Mouse (Mus musculus) hindbrain, embryonic 15.5 days (tissue): ENCODE measurements around the gene Ankrd24. TPM values are rescaled to one million over a fixed set of nuclear protein-coding genes. Genes with fewer than 3 reads are reported as not detected.

Source experiments
- ATAC-seq: fragments of 200-750 bp; cut with Nextera tagmentation; 2 replicates; pipeline ENCODE4 v1.8.0; 2017; ENCODE audit warnings: low read depth, moderate number of reproducible peaks, moderate TSS enrichment; ENCODE audit not compliant: low FRiP score
- H3K27ac ChIP-seq: fragments of 300-500 bp; sonication (generic); replicated peaks from 2 replicates; pipeline ENCODE4 v1.5.1; 2015; ENCODE audit warnings: mild to moderate bottlenecking, inconsistent platforms
- H3K27me3 ChIP-seq: fragments of 300-500 bp; sonication (generic); 2 replicates; pipeline ENCODE4 v1.6.1; 2015; ENCODE audit warnings: control low read depth, inconsistent platforms
- H3K36me3 ChIP-seq: fragments of 300-500 bp; sonication (generic); 2 replicates; pipeline ENCODE4 v1.6.1; 2015; ENCODE audit warnings: control low read depth, inconsistent platforms
- H3K4me1 ChIP-seq: fragments of 300-500 bp; sonication (generic); replicated peaks from 2 replicates; pipeline ENCODE4 v1.6.1; 2015; ENCODE audit warnings: control low read depth, inconsistent platforms
- H3K4me2 ChIP-seq: fragments of 300-500 bp; sonication (generic); 2 replicates; pipeline ENCODE4 v1.6.1; 2015; ENCODE audit warnings: moderate library complexity, mild to moderate bottlenecking, inconsistent platforms
- H3K4me3 ChIP-seq: fragments of 300-500 bp; sonication (generic); 2 replicates; pipeline ENCODE4 v1.5.1; 2015; ENCODE audit warnings: mild to moderate bottlenecking, inconsistent platforms
- H3K9ac ChIP-seq: fragments of 300-500 bp; sonication (generic); 2 replicates; pipeline ENCODE4 v1.6.1; 2015; ENCODE audit warnings: inconsistent platforms
- H3K9me3 ChIP-seq: fragments of 300-500 bp; sonication (generic); 2 replicates; pipeline ENCODE4 v1.6.1; 2016; ENCODE audit warnings: control low read depth, inconsistent platforms
- WGBS: fragments of 180-500 bp; shearing (Covaris S2); methylation state at CpG from one replicate; pipeline ENCODE4 v1.1.7; 2015; 5-methylcytosine and 5-hydroxymethylcytosine counted together
- polyA plus RNA-seq: library from polyadenylated mRNA; unstranded; fragments of >200 nt; fragmentation: Nextera tagmentation; extraction: Ambion mirVana; gene quantifications from 2 replicates; pipeline ENCODE4 v1.2.1, GENCODE M21; 2015

Ankrd24 gene
- polyA plus RNA-seq, 1 experiment from 2014 or later: 23.6 TPM

- Histone ChIP-seq H3K9me3 (no peaks in the 10 kb centered on the region), H3K27me3 (peaks cover 40% of the 10 kb centered on the region), H3K9ac (no peak overlapping the region), H3K36me3 (no peaks in the 10 kb centered on the region), H3K4me1 (peaks cover 52% of the 10 kb centered on the region), H3K27ac (no peak overlapping the region), H3K4me2 (no peak overlapping the region), H3K4me3 (no peak overlapping the region)
- ATAC-seq: no peak
- WGBS: 51% methylated on average over 3 of the region's 3 CpGs
Observed at GRCm38 (mm10) chr10:81598342-81598741, 30.0 kb upstream of the Ankrd24 start.

DNA sequence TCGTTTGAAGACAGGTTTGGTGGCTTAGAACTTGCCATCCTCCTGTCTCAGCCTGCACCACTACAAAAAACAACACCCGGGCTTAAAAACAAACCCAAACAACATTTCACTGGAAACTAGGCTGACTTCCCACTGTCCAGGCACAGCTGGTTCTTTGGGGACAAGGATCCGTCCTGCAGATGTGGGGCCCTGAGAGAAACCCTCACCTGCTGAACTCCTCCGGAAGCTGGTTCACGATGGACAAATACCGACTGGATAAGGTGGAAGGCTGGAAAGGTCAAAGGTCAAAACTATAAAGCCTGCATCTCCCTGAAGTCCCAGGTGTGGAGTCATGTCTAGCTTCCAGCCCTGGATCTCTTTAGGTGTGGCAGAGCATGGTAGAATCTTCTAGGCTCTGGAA, 29.5 kb upstream of the Ankrd24 start:
- Histone ChIP-seq H3K9ac (no peak overlapping the region), H3K4me3 (no peak overlapping the region), H3K4me1 (peaks cover 52% of the 10 kb centered on the region), H3K27ac (no peak overlapping the region), H3K4me2 (no peak overlapping the region), H3K9me3 (no peaks in the 10 kb centered on the region), H3K36me3 (no peaks in the 10 kb centered on the region), H3K27me3 (peaks cover 37% of the 10 kb centered on the region)
- WGBS: 56% methylated on average over 6 of the region's 6 CpGs
- ATAC-seq: no peak

DNA sequence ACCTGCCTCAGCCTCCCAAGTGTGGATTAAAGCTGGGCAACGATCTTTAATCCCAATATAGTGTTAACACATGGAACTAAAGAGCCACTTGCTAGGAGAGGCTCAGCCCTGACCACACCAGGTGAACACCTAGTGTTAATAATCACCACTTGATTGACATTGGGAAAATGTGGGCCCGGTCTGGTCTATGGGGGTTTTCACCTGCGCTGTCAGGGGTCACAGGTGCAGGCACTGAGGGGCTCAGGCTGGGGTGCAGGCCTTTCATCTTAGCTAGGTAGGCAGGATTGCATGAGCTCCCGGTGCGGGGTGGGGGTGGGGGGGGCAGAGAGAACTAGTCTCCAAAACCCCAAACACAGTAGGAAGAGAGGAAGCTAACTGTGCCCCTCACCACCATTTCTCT, 28.7 kb upstream of the Ankrd24 start:
- Histone ChIP-seq H3K9me3 (no peaks in the 10 kb centered on the region), H3K27me3 (peaks cover 29% of the 10 kb centered on the region), H3K36me3 (no peaks in the 10 kb centered on the region), H3K9ac (no peak overlapping the region), H3K4me2 (no peak overlapping the region), H3K4me1 (peaks cover 55% of the 10 kb centered on the region), H3K27ac (no peak overlapping the region), H3K4me3 (no peak overlapping the region)
- 82% methylated on average over 5 of the region's 5 CpGs for WGBS
- no peak for ATAC-seq

- Histone ChIP-seq H3K27ac (no peak overlapping the region), H3K4me2 (no peak overlapping the region), H3K9ac (no peak overlapping the region), H3K27me3 (peaks cover 25% of the 10 kb centered on the region), H3K4me3 (no peak overlapping the region), H3K9me3 (no peaks in the 10 kb centered on the region), H3K4me1 (peaks cover 59% of the 10 kb centered on the region), H3K36me3 (no peaks in the 10 kb centered on the region)
- ATAC-seq: no peak
- WGBS: 56% methylated on average over 10 of the region's 10 CpGs
Observed at GRCm38 (mm10) chr10:81600096-81600495, 28.2 kb upstream of the Ankrd24 start.

DNA sequence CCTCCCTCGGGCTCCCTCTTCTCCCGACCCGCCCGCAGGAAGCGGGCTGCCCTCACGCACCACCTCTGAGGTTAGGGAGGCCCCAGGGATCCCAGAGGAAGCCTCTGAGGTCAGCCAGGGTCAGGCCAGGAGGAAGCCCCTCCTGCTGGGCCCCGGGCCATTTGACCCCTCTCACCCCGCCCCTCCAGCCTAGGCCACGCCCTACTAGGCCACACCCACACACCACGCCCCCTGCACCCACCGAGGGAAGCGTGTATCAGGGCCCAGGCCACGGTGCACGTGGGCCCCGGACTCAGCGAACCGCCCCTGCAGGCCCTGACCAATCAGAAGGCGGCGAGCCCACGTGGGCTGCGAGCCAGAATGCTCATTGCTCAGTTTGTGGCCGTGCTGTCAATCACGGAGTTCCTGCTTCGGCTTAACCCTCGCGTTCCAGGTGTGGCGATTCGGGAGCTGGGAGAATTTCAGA, 27.6 kb upstream of the Ankrd24 start, which contains the start of gene Tle6:
TSS of gene Tle6 (minus strand) at position 336 of the 466 bp plus-strand sequence.
- ATAC-seq: peak; percentile 73
- no peaks in the 10 kb centered on the region for H3K9me3 ChIP-seq
- no peaks in the 10 kb centered on the region for H3K36me3 ChIP-seq
- H3K27me3 ChIP-seq: peaks cover 19% of the 10 kb centered on the region; the same call in 1 of the 2 replicates
- peak within 1 kb of the TSS; percentile 33 for H3K4me3 ChIP-seq
- peaks cover 58% of the 10 kb centered on the region for H3K4me1 ChIP-seq
- H3K9ac ChIP-seq: no peak within 1 kb of the TSS
- no peak within 1 kb of the TSS for H3K27ac ChIP-seq
- under 1% methylated on average over 28 of the region's 28 CpGs for WGBS
- peak within 1 kb of the TSS; percentile 78 for H3K4me2 ChIP-seq

DNA sequence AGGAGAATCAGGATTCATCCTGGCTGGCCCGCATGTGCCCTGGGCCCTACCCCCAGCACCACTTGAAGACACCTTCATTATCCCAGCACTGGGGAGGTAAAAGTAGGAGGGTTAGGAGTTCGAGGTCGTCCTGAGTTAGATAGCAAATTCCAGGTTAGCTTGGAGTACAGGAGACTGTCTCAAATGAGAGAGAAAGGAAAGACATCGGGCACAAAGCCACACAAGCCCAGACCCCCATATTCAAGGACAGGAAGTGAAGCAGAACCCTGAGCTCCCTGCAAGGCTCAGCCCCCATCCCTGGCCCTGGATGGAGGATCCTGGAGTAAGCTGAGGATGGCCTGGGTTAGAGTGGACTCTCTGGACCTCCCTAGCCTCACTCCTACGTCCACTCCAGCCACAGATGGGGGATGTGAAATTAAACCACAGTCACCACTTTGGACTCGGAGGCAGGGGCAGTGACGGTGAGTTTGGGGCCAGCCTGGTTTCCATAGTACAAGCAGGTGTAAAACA, 26.9 kb upstream of the Ankrd24 start:
- Histone ChIP-seq H3K4me2 (peak overlapping the region; percentile 78), H3K27me3 (peaks cover 19% of the 10 kb centered on the region; the same call in 1 of the 2 replicates), H3K4me3 (peak overlapping the region; percentile 33), H3K9ac (no peak overlapping the region), H3K36me3 (no peaks in the 10 kb centered on the region), H3K27ac (no peak overlapping the region), H3K4me1 (peaks cover 52% of the 10 kb centered on the region), H3K9me3 (no peaks in the 10 kb centered on the region)
- 28% methylated on average over 7 of the region's 7 CpGs for WGBS
- no peak for ATAC-seq

- 16% methylated on average over 4 of the region's 4 CpGs for WGBS
- ATAC-seq: no peak
Observed at GRCm38 (mm10) chr10:81602741-81603151, 25.6 kb upstream of the Ankrd24 start.

DNA sequence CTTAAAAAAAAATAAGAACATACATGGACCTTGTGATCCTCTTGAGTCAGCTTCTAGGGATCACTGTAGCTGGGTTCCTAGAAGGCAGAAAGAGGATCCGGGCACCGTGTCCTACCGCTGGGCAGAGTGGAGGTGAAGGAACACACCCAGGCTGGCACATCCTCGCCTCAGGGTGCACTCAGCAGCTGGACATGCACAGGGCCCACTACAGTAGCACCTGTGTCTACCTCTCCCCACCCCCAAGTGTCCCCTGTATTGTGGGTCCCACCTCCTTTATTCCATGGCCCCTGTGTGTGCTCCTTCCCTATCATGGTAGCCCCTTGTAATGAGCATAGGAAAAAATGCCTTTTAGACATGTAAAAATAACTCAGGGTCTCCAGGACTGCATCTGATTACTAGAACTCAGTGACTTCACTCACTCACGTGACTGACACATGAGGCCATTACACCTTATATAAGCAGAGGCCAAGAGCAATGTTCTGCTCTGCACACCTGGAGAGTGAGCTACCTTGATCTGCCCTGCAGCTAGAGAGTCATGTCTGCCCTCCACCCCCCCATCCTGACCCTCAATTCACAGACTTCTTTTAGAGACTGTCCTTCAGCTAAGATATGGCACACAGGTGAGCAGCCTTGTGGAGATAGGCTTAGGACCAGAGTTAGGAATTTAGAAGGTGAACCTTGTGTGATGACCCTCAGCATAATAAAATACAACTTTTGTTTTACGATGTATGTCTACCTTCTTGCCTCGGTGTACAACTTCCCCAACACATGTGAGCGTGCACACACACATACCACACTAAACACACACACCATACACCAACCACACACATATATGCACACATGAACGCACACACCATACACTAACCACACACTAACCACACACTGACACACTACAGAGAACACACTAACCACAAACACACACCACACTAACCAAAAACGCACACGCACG, 24.0 kb upstream of the Ankrd24 start:
- Histone ChIP-seq H3K36me3 (no peaks in the 10 kb centered on the region), H3K27me3 (peaks cover 15% of the 10 kb centered on the region; the same call in 1 of the 2 replicates), H3K4me2 (peak overlapping the region; percentile 62), H3K9me3 (no peaks in the 10 kb centered on the region), H3K9ac (no peak overlapping the region), H3K4me3 (peak overlapping the region; percentile 12; the same call in 1 of the 2 replicates), H3K4me1 (peaks cover 44% of the 10 kb centered on the region), H3K27ac (peak overlapping the region; percentile 66; the same call in 1 of the 2 replicates)
- no peak for ATAC-seq
- WGBS: 83% methylated on average over 12 of the region's 12 CpGs

More at GRCm38 (mm10) chr10:81602741-81603151, 25.6 kb upstream of the Ankrd24 start:
- Histone ChIP-seq H3K9ac (no peak overlapping the region), H3K4me1 (peaks cover 46% of the 10 kb centered on the region), H3K4me2 (no peak overlapping the region), H3K27me3 (peaks cover 17% of the 10 kb centered on the region; the same call in 1 of the 2 replicates), H3K9me3 (no peaks in the 10 kb centered on the region), H3K36me3 (no peaks in the 10 kb centered on the region), H3K27ac (0 out of 2 replicates have a peak overlapping the region, but pooled peaks have one; percentile 11), H3K4me3 (no peak overlapping the region)

DNA sequence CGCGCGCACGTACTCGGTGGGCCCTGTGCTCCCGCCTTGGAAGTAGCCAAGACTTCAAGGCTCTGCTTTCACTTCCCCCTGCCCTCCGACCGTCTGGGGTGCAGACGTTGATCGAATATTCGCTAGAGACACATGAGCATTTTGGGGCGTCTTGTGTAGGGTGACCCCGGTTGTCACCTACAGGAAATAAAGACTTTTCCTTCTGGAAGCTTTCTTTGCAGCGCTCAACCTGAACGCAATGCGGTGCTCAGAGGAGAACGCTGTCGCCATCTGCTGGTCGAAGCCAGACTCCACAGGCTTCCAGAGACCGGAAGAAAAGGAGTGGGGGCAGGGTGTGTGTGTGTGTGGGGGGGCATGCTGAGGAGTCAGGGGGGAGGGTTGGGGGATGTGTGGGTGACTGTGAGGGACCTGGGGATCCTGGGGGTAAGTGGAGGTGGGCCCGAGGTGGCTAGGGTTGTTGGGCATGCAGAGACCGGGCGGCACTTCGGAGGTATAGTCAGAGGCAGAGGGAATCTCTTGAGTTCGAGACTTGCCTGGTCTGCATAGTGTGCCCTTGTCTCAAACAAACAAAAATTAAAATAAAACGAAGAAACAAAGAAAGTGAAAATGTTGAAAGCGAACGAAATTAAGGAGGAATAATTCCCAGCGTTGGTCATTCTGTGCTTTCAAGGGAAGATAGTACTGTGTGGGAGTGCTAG, 23.2 kb upstream of the Ankrd24 start:
- peak overlapping the region; percentile 62 for H3K4me2 ChIP-seq
- 18% methylated on average over 29 of the region's 29 CpGs for WGBS

DNA sequence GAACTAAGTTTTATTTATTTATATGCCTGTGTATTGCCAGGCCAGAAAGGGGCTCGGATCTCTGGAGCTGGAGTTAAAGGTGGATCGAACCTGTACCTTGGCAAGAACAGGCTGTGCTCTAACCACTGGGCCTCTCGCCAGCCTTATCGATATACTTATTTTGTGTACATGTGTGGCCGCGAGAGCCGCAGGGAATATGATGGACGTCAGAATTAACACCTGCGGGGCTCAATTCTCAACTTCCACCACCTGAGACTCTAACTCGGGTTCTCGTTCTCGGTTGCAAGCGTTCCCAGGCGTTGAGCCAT, 22.7 kb upstream of the Ankrd24 start:
- H3K4me2 ChIP-seq: peak overlapping the region; percentile 62
- no peaks in the 10 kb centered on the region for H3K9me3 ChIP-seq
- 3% methylated on average over 14 of the region's 14 CpGs for WGBS
- peak; percentile 25; the same call in 1 of the 2 replicates for ATAC-seq
- no peaks in the 10 kb centered on the region for H3K36me3 ChIP-seq
- H3K27ac ChIP-seq: peak overlapping the region; percentile 88
- H3K4me3 ChIP-seq: peak overlapping the region; percentile 48
- peaks cover 8% of the 10 kb centered on the region; the same call in 1 of the 2 replicates for H3K27me3 ChIP-seq
- H3K9ac ChIP-seq: peak overlapping the region; percentile 46
- H3K4me1 ChIP-seq: peaks cover 39% of the 10 kb centered on the region

More for the DNA sequence above, 23.2 kb upstream of the Ankrd24 start:
- peaks cover 8% of the 10 kb centered on the region; the same call in 1 of the 2 replicates for H3K27me3 ChIP-seq
- H3K27ac ChIP-seq: peak overlapping the region; percentile 88
- peak overlapping the region; percentile 46 for H3K9ac ChIP-seq
- ATAC-seq: peak; percentile 13; the same call in 1 of the 2 replicates
- no peaks in the 10 kb centered on the region for H3K36me3 ChIP-seq
- H3K4me3 ChIP-seq: peak overlapping the region; percentile 48
- no peaks in the 10 kb centered on the region for H3K9me3 ChIP-seq
- H3K4me1 ChIP-seq: peaks cover 44% of the 10 kb centered on the region

DNA sequence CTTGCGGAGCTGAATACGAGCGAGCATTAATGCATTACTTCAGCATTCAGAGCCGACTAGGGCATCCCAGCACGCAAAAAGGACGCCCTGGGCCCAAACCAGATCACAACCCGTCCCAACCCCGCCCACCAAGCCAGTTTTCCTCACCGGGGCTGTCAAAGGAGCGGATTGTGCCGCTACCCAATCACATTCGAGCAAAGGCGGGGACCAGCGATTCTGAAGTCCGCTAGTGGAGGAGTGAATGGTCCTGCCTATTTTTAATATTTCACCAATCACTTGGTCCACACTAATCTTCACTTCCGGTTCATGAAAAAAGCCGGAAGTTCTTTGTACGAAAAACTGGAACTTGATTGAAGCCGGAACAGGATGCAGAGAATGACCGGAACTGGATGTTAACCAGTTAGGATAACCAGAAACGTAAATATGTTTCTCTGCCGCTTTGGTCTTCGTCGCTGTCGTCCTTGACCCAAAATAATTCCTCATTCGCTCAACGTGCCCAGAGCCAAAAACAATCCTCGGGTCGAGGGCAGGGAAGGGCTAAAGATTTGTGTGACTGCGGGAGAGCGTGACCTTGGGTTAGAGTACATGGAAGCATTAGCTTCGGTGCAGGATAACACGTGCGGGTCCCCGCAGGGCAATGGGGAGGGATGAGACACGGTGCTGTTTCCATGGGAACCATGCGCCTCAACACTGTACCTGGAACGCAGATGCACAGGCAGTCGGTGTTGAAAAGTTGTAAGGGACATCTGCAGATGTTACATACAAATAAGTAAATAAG, 22.2 kb upstream of the Ankrd24 start, which contains the start of gene BC025920:
TSS of gene BC025920 (plus strand) at position 297 of the 778 bp plus-strand sequence.
- under 1% methylated on average over 39 of the region's 39 CpGs for WGBS
- peaks cover 8% of the 10 kb centered on the region; the same call in 1 of the 2 replicates for H3K27me3 ChIP-seq
- peaks cover 34% of the 10 kb centered on the region for H3K4me1 ChIP-seq
- H3K27ac ChIP-seq: peak within 1 kb of the TSS; percentile 88
- H3K4me3 ChIP-seq: peak within 1 kb of the TSS; percentile 48
- H3K4me2 ChIP-seq: peak within 1 kb of the TSS; percentile 71
- no peaks in the 10 kb centered on the region for H3K9me3 ChIP-seq
- no peaks in the 10 kb centered on the region for H3K36me3 ChIP-seq
- ATAC-seq: peak; percentile 92
- H3K9ac ChIP-seq: peak within 1 kb of the TSS; percentile 50
